Mouse (Mus musculus): ENCODE results near the gene Pak7.
"Not testable (repeated sequence)": the region's sequence is repeated elsewhere in the genome, so short reads cannot be mapped to it uniquely, and the experiment has no call there.

Gene Pak7

GRCm38 (mm10) chr2:136387181-136388131, at the start of gene Pak7:
TSS of gene Pak7 (minus strand) at chr2:136387967.
- DNase-seq (ENCODE audit: low read depth) = no peak

GRCm38 (mm10) chr2:136425561-136425960, 37.8 kb upstream of the Pak7 start:
- no peak for DNase-seq (ENCODE audit: low read depth)

- DNase-seq (ENCODE audit: low read depth) = no peak
These were observed 31.8 kb upstream of the Pak7 start for GRCm38 (mm10) chr2:136419543-136419942.

- DNase-seq (ENCODE audit: low read depth) = no peak
These were observed 28.6 kb upstream of the Pak7 start for GRCm38 (mm10) chr2:136416381-136416780.

- no peak for DNase-seq (ENCODE audit: low read depth)
These were observed 14.8 kb upstream of the Pak7 start for GRCm38 (mm10) chr2:136402587-136402986.

GRCm38 (mm10) chr2:136375318-136375717, 12.4 kb downstream of the Pak7 start:
- no peak for DNase-seq (ENCODE audit: low read depth)

GRCm38 (mm10) chr2:136372361-136372760, 15.4 kb downstream of the Pak7 start:
- no peak for DNase-seq (ENCODE audit: low read depth)

GRCm38 (mm10) chr2:136351393-136352096, 36.2 kb downstream of the Pak7 start:
- no peak for DNase-seq (ENCODE audit: low read depth)

GRCm38 (mm10) chr2:136350459-136350858, 37.3 kb downstream of the Pak7 start:
- no peak for DNase-seq (ENCODE audit: low read depth)

GRCm38 (mm10) chr2:136349671-136350275, 38.0 kb downstream of the Pak7 start:
- DNase-seq (ENCODE audit: low read depth) = no peak

- DNase-seq (ENCODE audit: low read depth) = not testable (repeated sequence)
These were observed 43.5 kb downstream of the Pak7 start for GRCm38 (mm10) chr2:136344240-136344780.

GRCm38 (mm10) chr2:136329974-136330373, 57.8 kb downstream of the Pak7 start:
- DNase-seq (ENCODE audit: low read depth) = no peak

- DNase-seq (ENCODE audit: low read depth) = no peak
These were observed 62.1 kb downstream of the Pak7 start for GRCm38 (mm10) chr2:136325646-136326045.

GRCm38 (mm10) chr2:136309313-136309712, 78.5 kb downstream of the Pak7 start:
- DNase-seq (ENCODE audit: low read depth) = no peak

GRCm38 (mm10) chr2:136308743-136309142, 79.0 kb downstream of the Pak7 start:
- DNase-seq (ENCODE audit: low read depth) = no peak

- no peak for DNase-seq (ENCODE audit: low read depth)
These were observed 85.6 kb downstream of the Pak7 start for GRCm38 (mm10) chr2:136302201-136302600.

GRCm38 (mm10) chr2:136301406-136301805, 86.4 kb downstream of the Pak7 start:
- DNase-seq (ENCODE audit: low read depth) = no peak

GRCm38 (mm10) chr2:136297371-136297770, 90.4 kb downstream of the Pak7 start:
- DNase-seq (ENCODE audit: low read depth) = no peak

GRCm38 (mm10) chr2:136282043-136282442, 105.7 kb downstream of the Pak7 start:
- no peak for DNase-seq (ENCODE audit: low read depth)

- DNase-seq (ENCODE audit: low read depth) = not testable (repeated sequence)
These were observed 145.8 kb downstream of the Pak7 start for GRCm38 (mm10) chr2:136241960-136242359.

GRCm38 (mm10) chr2:136231228-136231627, 156.5 kb downstream of the Pak7 start:
- DNase-seq (ENCODE audit: low read depth) = no peak

GRCm38 (mm10) chr2:136204034-136204433, 183.7 kb downstream of the Pak7 start:
- no peak for DNase-seq (ENCODE audit: low read depth)

Data from induced T-regulatory cell, adult 2 months (primary cell).